Mouse (Mus musculus) kidney, embryonic 15.5 days (tissue): ENCODE measurements around the gene Arl8b. TPM values are rescaled to one million over a fixed set of nuclear protein-coding genes. Genes with fewer than 3 reads are reported as not detected.
"Not testable (repeated sequence)": the region's sequence is repeated elsewhere in the genome, so short reads cannot be mapped to it uniquely, and the experiment has no call there.

Source experiments
- ATAC-seq: fragments of 200-750 bp; cut with Nextera tagmentation; replicated peaks from 2 replicates; pipeline ENCODE4 v1.8.0; 2017; ENCODE audit warnings: moderate TSS enrichment; ENCODE audit not compliant: low FRiP score
- H3K27ac ChIP-seq: fragments of 300-500 bp; sonication (generic); 2 replicates; pipeline ENCODE4 v1.5.1; 2015; ENCODE audit warnings: mild to moderate bottlenecking, inconsistent platforms
- H3K27me3 ChIP-seq: fragments of 300-500 bp; sonication (generic); 2 replicates; pipeline ENCODE4 v1.6.1; 2015; ENCODE audit warnings: inconsistent platforms
- H3K36me3 ChIP-seq: fragments of 300-500 bp; sonication (generic); 2 replicates; pipeline ENCODE4 v1.6.1; 2015; ENCODE audit warnings: inconsistent platforms
- H3K4me1 ChIP-seq: fragments of 300-500 bp; sonication (generic); 2 replicates; pipeline ENCODE4 v1.6.1; 2015; ENCODE audit warnings: inconsistent platforms
- H3K4me2 ChIP-seq: fragments of 300-500 bp; sonication (generic); 2 replicates; pipeline ENCODE4 v1.6.1; 2015; ENCODE audit warnings: moderate library complexity, mild to moderate bottlenecking, inconsistent platforms
- H3K4me3 ChIP-seq: fragments of 300-500 bp; sonication (generic); replicated peaks from 2 replicates; pipeline ENCODE4 v1.5.1; 2015; ENCODE audit warnings: mild to moderate bottlenecking, inconsistent platforms
- H3K9ac ChIP-seq: fragments of 300-500 bp; sonication (generic); 2 replicates; pipeline ENCODE4 v1.6.1; 2015; ENCODE audit warnings: mild to moderate bottlenecking, inconsistent platforms
- H3K9me3 ChIP-seq: fragments of 300-500 bp; sonication (generic); replicated peaks from 2 replicates; pipeline ENCODE4 v1.6.1; 2016; ENCODE audit warnings: inconsistent platforms
- WGBS: fragments of 180-500 bp; shearing (Covaris S2); methylation state at CpG from one replicate; pipeline ENCODE4 v1.1.7; 2015; ENCODE audit warnings: mixed read lengths; 5-methylcytosine and 5-hydroxymethylcytosine counted together
- polyA plus RNA-seq: library from polyadenylated mRNA; unstranded; fragments of >200 nt; fragmentation: Nextera tagmentation; extraction: Ambion mirVana; gene quantifications from 2 replicates; pipeline ENCODE4 v1.2.1, GENCODE M21; 2015

The Arl8b gene
- polyA plus RNA-seq, 1 experiment from 2014 or later, result 79.7 TPM

GRCm38 (mm10) chr6:108840861-108841640 is 58.2 kb downstream of the Arl8b start:
- H3K27ac ChIP-seq, result no peak overlapping the region
- no peaks in the 10 kb centered on the region for H3K4me1 ChIP-seq
- peaks cover 76% of the 10 kb centered on the region for H3K36me3 ChIP-seq
- no peaks in the 10 kb centered on the region for H3K9me3 ChIP-seq
- H3K9ac ChIP-seq, result no peak overlapping the region
- WGBS, result 92% methylated on average over 8 of the region's 8 CpGs
- H3K4me3 ChIP-seq, result no peak overlapping the region
- no peak for ATAC-seq
- no peak overlapping the region for H3K4me2 ChIP-seq
- H3K27me3 ChIP-seq, result no peaks in the 10 kb centered on the region

DNA sequence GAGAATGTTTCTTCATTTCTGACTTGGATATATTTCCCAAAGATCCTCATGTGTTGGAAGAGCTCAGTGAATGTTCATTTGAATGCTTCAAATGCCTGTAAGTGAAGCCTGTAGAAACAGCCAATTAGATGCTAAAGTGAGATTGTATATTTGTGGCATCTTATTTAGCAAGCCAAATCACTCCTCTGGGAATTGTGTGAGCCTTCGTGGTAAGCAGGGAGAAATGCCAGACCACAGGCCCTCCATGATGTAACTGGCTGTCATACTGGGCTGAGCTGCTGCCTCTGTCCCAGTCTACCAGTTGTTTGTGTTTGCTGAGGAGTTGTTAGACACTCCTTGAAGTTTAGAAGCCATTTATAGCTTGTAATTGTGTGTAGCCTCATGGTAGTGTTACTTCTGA is 60.8 kb downstream of the Arl8b start:
- H3K4me1 ChIP-seq, result no peaks in the 10 kb centered on the region
- H3K36me3 ChIP-seq, result peaks cover 71% of the 10 kb centered on the region
- no peak overlapping the region for H3K9ac ChIP-seq
- H3K27ac ChIP-seq, result no peak overlapping the region
- ATAC-seq, result no peak
- H3K27me3 ChIP-seq, result no peaks in the 10 kb centered on the region
- no peaks in the 10 kb centered on the region for H3K9me3 ChIP-seq
- 57% methylated on average over 1 of the region's 1 CpGs for WGBS
- no peak overlapping the region for H3K4me2 ChIP-seq
- no peak overlapping the region for H3K4me3 ChIP-seq

GRCm38 (mm10) chr6:108844093-108844492 is 61.2 kb downstream of the Arl8b start:
- 79% methylated on average over 3 of the region's 3 CpGs for WGBS
- Histone ChIP-seq H3K4me2 (no peak overlapping the region), H3K27ac (no peak overlapping the region), H3K4me1 (no peaks in the 10 kb centered on the region), H3K9me3 (no peaks in the 10 kb centered on the region), H3K36me3 (peaks cover 74% of the 10 kb centered on the region), H3K9ac (no peak overlapping the region), H3K4me3 (no peak overlapping the region), H3K27me3 (no peaks in the 10 kb centered on the region)
- no peak for ATAC-seq

DNA sequence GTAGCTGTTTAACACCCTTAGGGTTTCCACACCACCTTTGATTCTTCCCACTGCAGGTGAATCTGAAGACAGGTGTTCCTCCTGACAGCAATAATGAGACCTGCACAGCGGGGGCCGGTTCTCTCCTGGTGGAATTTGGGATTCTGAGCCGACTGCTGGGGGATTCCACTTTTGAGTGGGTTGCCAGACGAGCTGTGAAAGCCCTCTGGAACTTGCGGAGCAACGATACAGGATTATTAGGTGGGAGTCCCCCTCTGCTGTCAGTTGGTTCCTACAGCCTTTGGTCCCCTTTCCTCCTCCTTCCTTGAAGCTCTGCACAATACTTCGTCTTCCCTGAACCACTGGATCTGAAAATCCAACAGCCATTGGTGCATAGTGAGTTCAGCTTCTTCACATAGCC is 61.9 kb downstream of the Arl8b start:
- no peak overlapping the region for H3K4me2 ChIP-seq
- H3K27me3 ChIP-seq, result no peaks in the 10 kb centered on the region
- H3K36me3 ChIP-seq, result peaks cover 73% of the 10 kb centered on the region
- no peak overlapping the region for H3K9ac ChIP-seq
- H3K27ac ChIP-seq, result no peak overlapping the region
- no peaks in the 10 kb centered on the region for H3K4me1 ChIP-seq
- ATAC-seq, result no peak
- no peak overlapping the region for H3K4me3 ChIP-seq
- WGBS, result 94% methylated on average over 7 of the region's 7 CpGs
- no peaks in the 10 kb centered on the region for H3K9me3 ChIP-seq

GRCm38 (mm10) chr6:108852088-108852670 is 69.3 kb downstream of the Arl8b start:
- no peaks in the 10 kb centered on the region for H3K4me1 ChIP-seq
- peaks cover 75% of the 10 kb centered on the region for H3K36me3 ChIP-seq
- no peaks in the 10 kb centered on the region for H3K27me3 ChIP-seq
- H3K27ac ChIP-seq, result no peak overlapping the region
- H3K9me3 ChIP-seq, result no peaks in the 10 kb centered on the region
- no peak overlapping the region for H3K9ac ChIP-seq
- no peak overlapping the region for H3K4me2 ChIP-seq
- H3K4me3 ChIP-seq, result no peak overlapping the region
- WGBS, result 92% methylated on average over 8 of the region's 8 CpGs
- no peak for ATAC-seq

DNA sequence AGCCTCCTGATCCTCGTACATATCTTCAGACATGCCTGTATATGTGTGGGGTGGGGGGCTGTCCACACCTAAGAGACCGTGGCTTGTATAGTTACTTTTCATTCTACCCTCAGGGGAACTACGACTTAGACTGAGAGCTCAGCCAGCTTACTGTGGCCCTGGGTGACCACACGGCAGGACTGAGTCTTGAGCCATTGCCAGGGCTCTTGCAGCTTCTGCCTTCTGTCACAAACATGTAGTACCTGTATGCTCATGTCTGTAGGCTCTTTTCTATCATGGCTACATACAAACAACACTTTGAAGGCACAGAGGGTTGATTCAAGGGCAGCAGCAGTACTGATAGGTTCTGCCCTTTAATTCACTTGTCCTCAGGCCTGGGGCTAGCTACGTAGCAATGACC is 70.1 kb downstream of the Arl8b start:
- no peaks in the 10 kb centered on the region for H3K27me3 ChIP-seq
- no peak for ATAC-seq

DNA sequence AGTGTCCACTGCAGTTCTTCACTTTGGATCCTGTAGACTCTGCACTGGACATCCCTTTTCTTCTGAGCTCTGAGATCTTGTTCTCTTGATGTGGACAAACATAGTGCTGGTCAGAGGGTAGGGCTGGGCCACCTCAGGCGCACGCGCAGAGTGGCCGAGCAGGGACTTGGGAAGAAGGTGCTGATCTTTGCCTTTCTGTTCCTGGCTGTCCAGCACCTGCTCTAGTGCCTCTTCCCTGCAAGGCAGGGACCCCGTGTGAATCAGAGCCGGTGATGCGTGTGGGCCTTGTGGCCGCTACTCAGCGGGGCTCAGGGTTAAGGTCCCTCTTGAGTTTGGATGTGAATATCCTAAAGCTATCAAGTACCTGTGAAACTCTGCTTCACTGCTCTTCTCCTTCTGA is 75.7 kb downstream of the Arl8b start:
- Histone ChIP-seq H3K27me3 (no peaks in the 10 kb centered on the region), H3K4me3 (no peak overlapping the region), H3K27ac (no peak overlapping the region), H3K9me3 (peaks cover 5% of the 10 kb centered on the region; the same call in 1 of the 2 replicates), H3K9ac (no peak overlapping the region), H3K4me2 (no peak overlapping the region), H3K4me1 (no peaks in the 10 kb centered on the region), H3K36me3 (peaks cover 42% of the 10 kb centered on the region)
- 79% methylated on average over 9 of the region's 9 CpGs for WGBS
- ATAC-seq, result 0 out of 2 replicates have a peak, but pooled peaks have one; percentile 33

More for the DNA sequence above, 70.1 kb downstream of the Arl8b start:
- Histone ChIP-seq H3K27ac (no peak overlapping the region), H3K4me1 (no peaks in the 10 kb centered on the region), H3K9ac (no peak overlapping the region), H3K4me3 (no peak overlapping the region), H3K9me3 (no peaks in the 10 kb centered on the region), H3K36me3 (peaks cover 81% of the 10 kb centered on the region), H3K4me2 (no peak overlapping the region)
- WGBS, result 93% methylated on average over 5 of the region's 5 CpGs

GRCm38 (mm10) chr6:108861226-108861625 is 78.3 kb downstream of the Arl8b start:
- Histone ChIP-seq H3K9me3 (peaks cover 5% of the 10 kb centered on the region; the same call in 1 of the 2 replicates), H3K9ac (no peak overlapping the region), H3K4me1 (no peaks in the 10 kb centered on the region), H3K36me3 (peaks cover 19% of the 10 kb centered on the region), H3K27me3 (no peaks in the 10 kb centered on the region), H3K27ac (no peak overlapping the region), H3K4me3 (no peak overlapping the region), H3K4me2 (no peak overlapping the region)
- WGBS, result 92% methylated on average over 1 of the region's 1 CpGs
- no peak for ATAC-seq

DNA sequence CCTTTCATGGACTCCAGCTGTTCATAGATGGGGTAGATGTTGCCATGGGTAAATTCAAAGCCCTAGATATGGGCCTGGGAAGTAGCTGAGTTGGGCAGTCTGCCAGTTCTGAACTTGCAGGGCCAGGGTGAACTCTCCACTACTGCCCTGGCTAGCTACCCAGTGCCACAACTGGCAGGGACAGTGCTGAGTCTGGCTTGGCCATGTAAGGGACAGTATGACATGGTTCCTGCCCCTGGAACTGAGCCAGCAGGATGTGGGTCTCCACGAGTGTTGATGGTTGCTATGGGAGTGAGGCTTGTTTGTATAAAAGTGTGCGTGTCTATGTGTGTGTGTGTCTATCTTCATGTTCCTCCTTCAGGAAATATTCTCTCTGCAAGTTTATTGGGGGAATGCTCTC is 79.6 kb downstream of the Arl8b start:
- ATAC-seq, result no peak
- 74% methylated on average over 2 of the region's 2 CpGs for WGBS

DNA sequence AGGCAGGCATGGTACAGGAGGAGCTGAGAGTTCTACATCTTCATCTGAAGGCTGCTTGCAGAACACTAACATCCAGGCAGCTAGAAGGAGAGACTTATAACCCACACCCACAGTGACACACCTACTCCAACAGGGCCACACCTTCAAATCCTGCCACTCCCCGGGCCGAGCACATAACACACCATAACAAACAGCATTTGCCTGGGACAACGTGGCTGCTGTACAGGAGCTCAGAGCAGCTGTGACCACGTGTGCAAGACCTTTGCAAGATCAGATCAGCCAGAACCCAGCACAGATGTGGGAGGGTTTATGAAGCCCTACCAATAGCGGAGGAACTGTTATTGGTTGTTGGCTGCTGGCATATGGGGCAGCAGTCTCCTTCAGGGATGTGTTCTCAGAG is 83.4 kb downstream of the Arl8b start:
- no peak overlapping the region for H3K4me2 ChIP-seq
- no peaks in the 10 kb centered on the region for H3K36me3 ChIP-seq
- 69% methylated on average over 5 of the region's 5 CpGs for WGBS
- no peak overlapping the region for H3K27ac ChIP-seq
- H3K27me3 ChIP-seq, result no peaks in the 10 kb centered on the region
- no peak overlapping the region for H3K4me3 ChIP-seq
- no peak for ATAC-seq
- H3K9me3 ChIP-seq, result peaks cover 5% of the 10 kb centered on the region; the same call in 1 of the 2 replicates
- no peak overlapping the region for H3K9ac ChIP-seq
- no peaks in the 10 kb centered on the region for H3K4me1 ChIP-seq

More for the DNA sequence above, 79.6 kb downstream of the Arl8b start:
- Histone ChIP-seq H3K9ac (no peak overlapping the region), H3K4me1 (no peaks in the 10 kb centered on the region), H3K27me3 (no peaks in the 10 kb centered on the region), H3K4me2 (no peak overlapping the region), H3K4me3 (no peak overlapping the region), H3K27ac (no peak overlapping the region), H3K9me3 (peaks cover 5% of the 10 kb centered on the region; the same call in 1 of the 2 replicates), H3K36me3 (peaks cover 12% of the 10 kb centered on the region)

GRCm38 (mm10) chr6:108869031-108869430 is 86.1 kb downstream of the Arl8b start:
- not testable (repeated sequence) for H3K4me1 ChIP-seq, H3K36me3 ChIP-seq, H3K4me2 ChIP-seq, H3K4me3 ChIP-seq, H3K27me3 ChIP-seq, ATAC-seq, H3K27ac ChIP-seq, H3K9ac ChIP-seq, H3K9me3 ChIP-seq
- WGBS, result 55% methylated on average over 2 of the region's 2 CpGs

DNA sequence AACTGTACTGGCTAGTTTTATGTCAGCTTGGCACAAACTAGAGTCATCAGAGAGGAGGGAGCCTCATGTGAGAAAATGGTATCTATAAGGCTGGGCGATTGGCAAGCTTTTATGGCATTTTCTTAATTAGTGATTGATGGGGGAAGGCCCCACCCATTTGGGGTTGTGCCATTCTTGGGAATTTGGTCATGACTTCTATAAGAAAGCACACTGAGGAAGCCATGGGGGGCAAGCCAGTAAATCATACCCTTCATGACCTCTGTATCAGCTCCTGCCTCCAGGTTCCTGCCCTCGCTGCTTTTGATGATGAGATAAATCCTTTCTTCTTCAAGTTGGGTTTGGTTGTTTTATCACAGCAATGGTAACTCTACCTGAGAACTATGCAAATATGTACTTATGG is 87.5 kb downstream of the Arl8b start:
- Histone ChIP-seq H3K4me3 (no peak overlapping the region), H3K4me1 (no peaks in the 10 kb centered on the region), H3K9me3 (no peaks in the 10 kb centered on the region), H3K36me3 (no peaks in the 10 kb centered on the region), H3K27ac (no peak overlapping the region), H3K4me2 (no peak overlapping the region), H3K9ac (no peak overlapping the region), H3K27me3 (no peaks in the 10 kb centered on the region)
- ATAC-seq, result no peak
- WGBS, result 80% methylated on average over 2 of the region's 2 CpGs
